Mouse (Mus musculus): ENCODE measurements around the gene Pold1.

DNA sequence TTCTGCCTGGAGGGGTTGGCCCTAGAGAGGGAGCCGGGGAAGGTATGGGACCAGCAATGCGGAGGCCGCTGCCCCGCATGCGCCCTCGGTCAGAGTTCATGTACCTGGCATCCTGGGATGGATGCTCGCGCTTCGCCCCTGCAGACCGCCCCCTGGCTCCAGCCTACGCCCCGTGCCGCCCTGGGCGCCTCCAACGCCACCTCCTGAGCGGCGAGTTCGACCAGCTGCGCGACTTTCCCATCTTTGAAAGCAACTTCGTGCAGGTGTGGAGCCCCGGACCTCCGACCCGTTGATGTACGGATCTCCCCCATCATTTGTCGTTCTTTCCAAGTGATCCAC, 51.9 kb downstream of the Pold1 start:
- TF ChIP-seq EP300 (IDR thresholded peaks at IDR 0.05; ENCODE audit: insufficient read depth, low read depth, low read length) (no peak), POLR2A (IDR thresholded peaks at IDR 0.05; ENCODE audit: insufficient read depth, low read length) (no peak), CTCF (IDR thresholded peaks at IDR 0.05; ENCODE audit: low read depth, low read length) (no peak)

Data from ES-Bruce4 (cell line).